In the genomic region with DNA sequence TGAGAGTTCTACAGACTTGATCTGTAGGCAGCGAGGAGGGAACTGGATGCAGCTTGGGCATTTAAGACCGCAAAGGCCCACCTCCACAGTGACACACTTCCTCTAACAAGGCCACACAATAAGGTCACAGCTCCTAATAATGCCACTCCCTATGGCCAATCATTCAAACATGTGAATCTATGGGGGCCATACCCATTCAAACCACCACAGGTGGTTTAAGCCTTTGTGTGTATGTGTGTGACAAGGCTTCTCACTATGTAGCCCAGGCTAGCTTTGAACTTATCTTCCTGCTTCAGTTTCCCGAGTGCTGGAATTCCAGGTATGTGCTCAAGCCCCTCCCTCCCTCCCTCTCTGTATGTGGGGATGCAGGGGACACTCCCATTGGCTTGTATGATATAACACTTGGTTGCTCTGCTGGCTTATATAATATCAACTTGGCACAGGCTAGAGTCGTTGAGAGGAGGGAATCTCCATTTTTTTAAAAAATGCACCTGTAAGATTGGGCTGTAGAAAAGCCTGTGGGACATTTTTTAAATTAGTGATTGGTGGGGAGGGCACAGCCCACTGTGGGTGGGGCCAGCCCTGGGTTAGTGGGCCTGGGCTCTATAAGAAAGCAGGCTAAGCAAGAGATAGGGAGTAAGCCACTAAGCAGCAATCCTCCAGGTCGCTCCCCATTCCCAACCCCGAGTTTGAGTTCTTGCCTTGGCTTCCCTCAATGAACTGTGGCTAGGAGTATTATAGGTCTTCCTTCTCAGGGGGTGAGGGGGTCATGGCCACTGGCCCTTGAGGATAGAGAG, we compare ENCODE assay signal across 24 mouse cellular contexts. TPM values are rescaled to one million over a fixed set of nuclear protein-coding genes. Genes with fewer than 3 reads are reported as not detected.
"Had no signal": no experiment of that assay in that cellular context is flagged by ENCODE, and none has a peak within 500 bp of the region (broad histone marks: within the 10 kb centered on the region; RNA-seq: fewer than 3 reads in every experiment).

No protein-coding gene starts in this region.

- H3K4me1 ChIP-seq: limb, embryonic 12.5 days; limb, embryonic 15.5 days; lung, embryonic 15.5 days; midbrain, embryonic 13.5 days; neural tube, embryonic 13.5 days had no signal

- H3K4me3 ChIP-seq: limb, embryonic 12.5 days; limb, embryonic 15.5 days; lung, embryonic 15.5 days; megakaryocyte, embryonic 14.5 days; midbrain, embryonic 10.5 days; midbrain, embryonic 13.5 days; myocyte; neural tube, embryonic 13.5 days had no signal

- ATAC-seq: midbrain, embryonic 13.5 days; midbrain, embryonic 16.5 days had no signal

- H3K9ac ChIP-seq: limb, embryonic 12.5 days; limb, embryonic 15.5 days; lung, embryonic 15.5 days; midbrain, embryonic 13.5 days; neural tube, embryonic 13.5 days had no signal

- H3K27me3 ChIP-seq: limb, embryonic 12.5 days; limb, embryonic 15.5 days; lung, embryonic 15.5 days; neural tube, embryonic 13.5 days had no signal

- DNase-seq: kidney, adult 9 months; kidney, postnatal 14 days; kidney, postnatal 4 days; left cerebral cortex, postnatal 4 days; lung, adult 18-20 months; lung, postnatal 10 days; lung, postnatal 36 days; retina, postnatal 1 day; right cerebral cortex, postnatal 4 days; thymus, adult 2 months; thymus, postnatal 14 days; thymus, postnatal 4 days had no signal

- H3K9me3 ChIP-seq: limb, embryonic 12.5 days; limb, embryonic 15.5 days; lung, embryonic 15.5 days; midbrain, embryonic 10.5 days; midbrain, embryonic 13.5 days; neural tube, embryonic 13.5 days had no signal

- H3K4me2 ChIP-seq: limb, embryonic 12.5 days; limb, embryonic 15.5 days; lung, embryonic 15.5 days; midbrain, embryonic 13.5 days; neural tube, embryonic 13.5 days had no signal

- H3K27ac ChIP-seq: limb, embryonic 12.5 days; limb, embryonic 15.5 days; lung, embryonic 15.5 days; midbrain, embryonic 10.5 days; midbrain, embryonic 13.5 days; neural tube, embryonic 13.5 days; stomach, postnatal 0 days had no signal

- H3K36me3 ChIP-seq: limb, embryonic 12.5 days; limb, embryonic 15.5 days; lung, embryonic 15.5 days; midbrain, embryonic 10.5 days; midbrain, embryonic 13.5 days; neural tube, embryonic 13.5 days had no signal

RNA-seq across cellular contexts. Expression of a gene that starts 37.5 kb away (rescaled TPM):
- polyA plus RNA-seq: kidney, embryonic 16.5 days; limb, embryonic 12.5 days; limb, embryonic 15.5 days; lung, embryonic 15.5 days; myocyte; neural tube, embryonic 13.5 days; stomach, embryonic 14.5 days; stomach, postnatal 0 days; thymus, adult 2 months had no signal
